Mouse (Mus musculus) cerebellum, adult 2 months (tissue): ENCODE data around the gene Lgmn.

Experiments
- CTCF ChIP-seq: fragments of 200-500 bp; IDR thresholded peaks from 2 replicates; pipeline ENCODE4 v1.5.1; 2011; ENCODE audit warnings: low read depth, mild to moderate bottlenecking, control low read depth, low read length, moderate library complexity, borderline replicate concordance; ENCODE audit not compliant: insufficient read depth
- POLR2A ChIP-seq: fragments of 200-500 bp; IDR thresholded peaks from 2 replicates; pipeline ENCODE4 v1.6.1; 2011; ENCODE audit warnings: low read length, control low read depth, borderline replicate concordance; ENCODE audit not compliant: insufficient read depth

- TF ChIP-seq POLR2A, result no peak
- no peak for TF ChIP-seq CTCF
These were observed 72.5 kb downstream of the Lgmn start for GRCm38 (mm10) chr12:102367075-102367474.
